Mouse (Mus musculus) embryonic facial prominence, embryonic 15.5 days (tissue): ENCODE measurements around the gene Dennd6a. TPM values are rescaled to one million over a fixed set of nuclear protein-coding genes. Genes with fewer than 3 reads are reported as not detected.
A peak's percentile ranks its signal among the peaks of the same experiment; 100 is the strongest.

Experiments used
- ATAC-seq: fragments of 200-750 bp; cut with Nextera tagmentation; 2 replicates; pipeline ENCODE4 v1.8.0; 2017; ENCODE audit warnings: low read depth, moderate TSS enrichment; ENCODE audit not compliant: insufficient number of reproducible peaks, low FRiP score, low TSS enrichment
- H3K27ac ChIP-seq: fragments of 300-500 bp; sonication (generic); replicated peaks from 2 replicates; pipeline ENCODE4 v1.5.1; 2015; ENCODE audit warnings: mild to moderate bottlenecking, inconsistent platforms
- H3K27me3 ChIP-seq: fragments of 300-500 bp; sonication (generic); 2 replicates; pipeline ENCODE4 v1.6.1; 2015; ENCODE audit warnings: inconsistent platforms
- H3K36me3 ChIP-seq: fragments of 300-500 bp; sonication (generic); 2 replicates; pipeline ENCODE4 v1.6.1; 2015; ENCODE audit warnings: mild to moderate bottlenecking, inconsistent platforms
- H3K4me1 ChIP-seq: fragments of 300-500 bp; sonication (generic); 2 replicates; pipeline ENCODE4 v1.6.1; 2015; ENCODE audit warnings: inconsistent platforms
- H3K4me2 ChIP-seq: fragments of 300-500 bp; sonication (generic); replicated peaks from 2 replicates; pipeline ENCODE4 v1.6.1; 2015; ENCODE audit warnings: mild to moderate bottlenecking, inconsistent platforms
- H3K4me3 ChIP-seq: fragments of 300-500 bp; sonication (generic); replicated peaks from 2 replicates; pipeline ENCODE4 v1.5.1; 2015; ENCODE audit warnings: mild to moderate bottlenecking, inconsistent platforms
- H3K9ac ChIP-seq: fragments of 300-500 bp; sonication (generic); 2 replicates; pipeline ENCODE4 v1.6.1; 2015; ENCODE audit warnings: inconsistent platforms
- H3K9me3 ChIP-seq: fragments of 300-500 bp; sonication (generic); replicated peaks from 2 replicates; pipeline ENCODE4 v1.6.1; 2016; ENCODE audit warnings: inconsistent platforms
- WGBS: fragments of 180-500 bp; shearing (Covaris S2); methylation state at CpG from one replicate; pipeline ENCODE4 v1.1.7; 2015; 5-methylcytosine and 5-hydroxymethylcytosine counted together
- polyA plus RNA-seq: library from polyadenylated mRNA; unstranded; fragments of >200 nt; fragmentation: Nextera tagmentation; extraction: Ambion mirVana; gene quantifications from 2 replicates; pipeline ENCODE4 v1.2.1, GENCODE M21; 2015

The Dennd6a gene
- polyA plus RNA-seq, 1 experiment from 2014 or later, result 28.3 TPM

GRCm38 (mm10) chr14:26576255-26576780 is 2.7 kb downstream of the Dennd6a start:
- no peaks in the 10 kb centered on the region for H3K36me3 ChIP-seq
- no peak overlapping the region for H3K4me2 ChIP-seq
- no peak for ATAC-seq
- no peak overlapping the region for H3K27ac ChIP-seq
- no peak overlapping the region for H3K4me3 ChIP-seq
- WGBS, result 53% methylated on average over 3 of the region's 3 CpGs
- H3K27me3 ChIP-seq, result no peaks in the 10 kb centered on the region
- H3K9ac ChIP-seq, result no peak overlapping the region
- no peaks in the 10 kb centered on the region for H3K9me3 ChIP-seq
- peaks cover 8% of the 10 kb centered on the region for H3K4me1 ChIP-seq

GRCm38 (mm10) chr14:26578791-26579191 is 5.1 kb downstream of the Dennd6a start:
- H3K9ac ChIP-seq, result no peak overlapping the region
- H3K4me2 ChIP-seq, result peak overlapping the region; percentile 52
- H3K4me3 ChIP-seq, result peak overlapping the region; percentile 98; the same call in 1 of the 2 replicates
- 73% methylated on average over 6 of the region's 6 CpGs for WGBS
- no peaks in the 10 kb centered on the region for H3K27me3 ChIP-seq
- H3K27ac ChIP-seq, result no peak overlapping the region; the same call in 1 of the 2 replicates
- peaks cover 6% of the 10 kb centered on the region; the same call in 1 of the 2 replicates for H3K36me3 ChIP-seq
- H3K4me1 ChIP-seq, result peaks cover 13% of the 10 kb centered on the region
- H3K9me3 ChIP-seq, result no peaks in the 10 kb centered on the region
- no peak for ATAC-seq

GRCm38 (mm10) chr14:26579346-26580343 is 6.0 kb downstream of the Dennd6a start:
- no peaks in the 10 kb centered on the region for H3K27me3 ChIP-seq
- peak; percentile 96 for ATAC-seq
- peak overlapping the region; percentile 98 for H3K27ac ChIP-seq
- H3K4me2 ChIP-seq, result peak overlapping the region; percentile 52
- peaks cover 6% of the 10 kb centered on the region; the same call in 1 of the 2 replicates for H3K36me3 ChIP-seq
- H3K9ac ChIP-seq, result peak overlapping the region; percentile 100
- WGBS, result under 1% methylated on average over 78 of the region's 79 CpGs
- peaks cover 13% of the 10 kb centered on the region for H3K4me1 ChIP-seq
- H3K4me3 ChIP-seq, result peak overlapping the region; percentile 98
- no peaks in the 10 kb centered on the region for H3K9me3 ChIP-seq

- Histone ChIP-seq H3K4me2 (no peak overlapping the region), H3K9me3 (no peaks in the 10 kb centered on the region), H3K9ac (no peak overlapping the region), H3K4me3 (no peak overlapping the region), H3K27me3 (no peaks in the 10 kb centered on the region), H3K36me3 (peaks cover 6% of the 10 kb centered on the region; the same call in 1 of the 2 replicates), H3K27ac (no peak overlapping the region), H3K4me1 (peaks cover 19% of the 10 kb centered on the region)
- WGBS, result 85% methylated on average over 3 of the region's 3 CpGs
- ATAC-seq, result no peak
Measured at GRCm38 (mm10) chr14:26583645-26584044, 10.0 kb downstream of the Dennd6a start.

GRCm38 (mm10) chr14:26587116-26587515 is 13.5 kb downstream of the Dennd6a start:
- ATAC-seq, result no peak
- Histone ChIP-seq H3K27me3 (no peaks in the 10 kb centered on the region), H3K9ac (no peak overlapping the region)

GRCm38 (mm10) chr14:26591353-26591752 is 17.7 kb downstream of the Dennd6a start:
- Histone ChIP-seq H3K27me3 (no peaks in the 10 kb centered on the region), H3K36me3 (peaks cover 12% of the 10 kb centered on the region), H3K27ac (no peak overlapping the region), H3K4me1 (0 out of 2 replicates have a peak, but pooled peaks cover 7% of the 10 kb centered on the region), H3K9ac (no peak overlapping the region), H3K4me3 (no peak overlapping the region), H3K4me2 (no peak overlapping the region), H3K9me3 (no peaks in the 10 kb centered on the region)
- ATAC-seq, result no peak

More at GRCm38 (mm10) chr14:26587116-26587515, 13.5 kb downstream of the Dennd6a start:
- Histone ChIP-seq H3K27ac (0 out of 2 replicates have a peak overlapping the region, but pooled peaks have one; percentile 28), H3K9me3 (no peaks in the 10 kb centered on the region), H3K4me3 (no peak overlapping the region), H3K4me1 (0 out of 2 replicates have a peak, but pooled peaks cover 7% of the 10 kb centered on the region), H3K4me2 (no peak overlapping the region), H3K36me3 (peaks cover under 1% of the 10 kb centered on the region; the same call in 1 of the 2 replicates)

GRCm38 (mm10) chr14:26593281-26593895 is 19.7 kb downstream of the Dennd6a start:
- H3K4me2 ChIP-seq, result no peak overlapping the region

GRCm38 (mm10) chr14:26595167-26595566 is 21.5 kb downstream of the Dennd6a start:
- Histone ChIP-seq H3K27ac (no peak overlapping the region), H3K4me2 (no peak overlapping the region), H3K36me3 (peaks cover 40% of the 10 kb centered on the region), H3K9ac (no peak overlapping the region), H3K27me3 (no peaks in the 10 kb centered on the region), H3K4me1 (no peaks in the 10 kb centered on the region), H3K9me3 (no peaks in the 10 kb centered on the region), H3K4me3 (no peak overlapping the region)
- ATAC-seq, result no peak
- 92% methylated on average over 7 of the region's 7 CpGs for WGBS

More at GRCm38 (mm10) chr14:26593281-26593895, 19.7 kb downstream of the Dennd6a start:
- WGBS, result 82% methylated on average over 2 of the region's 2 CpGs
- Histone ChIP-seq H3K36me3 (peaks cover 28% of the 10 kb centered on the region), H3K9ac (no peak overlapping the region), H3K4me3 (no peak overlapping the region), H3K27me3 (no peaks in the 10 kb centered on the region), H3K9me3 (no peaks in the 10 kb centered on the region), H3K27ac (no peak overlapping the region), H3K4me1 (no peaks in the 10 kb centered on the region)
- ATAC-seq, result no peak

GRCm38 (mm10) chr14:26595695-26596365 is 22.2 kb downstream of the Dennd6a start:
- Histone ChIP-seq H3K4me1 (no peaks in the 10 kb centered on the region), H3K4me3 (no peak overlapping the region), H3K36me3 (peaks cover 44% of the 10 kb centered on the region), H3K9me3 (no peaks in the 10 kb centered on the region), H3K27ac (no peak overlapping the region), H3K27me3 (no peaks in the 10 kb centered on the region), H3K4me2 (no peak overlapping the region), H3K9ac (no peak overlapping the region)
- 86% methylated on average over 5 of the region's 5 CpGs for WGBS
- no peak for ATAC-seq

- ATAC-seq, result no peak
- no peaks in the 10 kb centered on the region for H3K4me1 ChIP-seq
- H3K36me3 ChIP-seq, result peaks cover 50% of the 10 kb centered on the region
- H3K9ac ChIP-seq, result no peak overlapping the region
- no peak overlapping the region for H3K27ac ChIP-seq
- H3K27me3 ChIP-seq, result no peaks in the 10 kb centered on the region
- WGBS, result 87% methylated on average over 4 of the region's 4 CpGs
- no peaks in the 10 kb centered on the region for H3K9me3 ChIP-seq
- no peak overlapping the region for H3K4me2 ChIP-seq
- H3K4me3 ChIP-seq, result no peak overlapping the region
Measured at GRCm38 (mm10) chr14:26605354-26605753, 31.7 kb downstream of the Dennd6a start.
